Mouse (Mus musculus) megakaryocyte, embryonic 14.5 days (primary cell): ENCODE data around the gene Exoc4.

ENCODE experiments used
- FLI1 ChIP-seq: IDR thresholded peaks from 2 replicates; pipeline ENCODE4 v1.6.1; 2012; ENCODE audit warnings: low read length, inconsistent platforms, mixed read lengths
- GATA1 ChIP-seq: IDR thresholded peaks from 3 replicates; pipeline ENCODE4 v1.6.1; 2012; ENCODE audit warnings: mixed read lengths, low read length, inconsistent platforms, borderline replicate concordance

GRCm38 (mm10) chr6:33814386-33814785, 565.5 kb downstream of the Exoc4 start:
- TF ChIP-seq GATA1, result no peak
- no peak for TF ChIP-seq FLI1
